ENCODE assay signal across 18 mouse cellular contexts in the genomic region with DNA sequence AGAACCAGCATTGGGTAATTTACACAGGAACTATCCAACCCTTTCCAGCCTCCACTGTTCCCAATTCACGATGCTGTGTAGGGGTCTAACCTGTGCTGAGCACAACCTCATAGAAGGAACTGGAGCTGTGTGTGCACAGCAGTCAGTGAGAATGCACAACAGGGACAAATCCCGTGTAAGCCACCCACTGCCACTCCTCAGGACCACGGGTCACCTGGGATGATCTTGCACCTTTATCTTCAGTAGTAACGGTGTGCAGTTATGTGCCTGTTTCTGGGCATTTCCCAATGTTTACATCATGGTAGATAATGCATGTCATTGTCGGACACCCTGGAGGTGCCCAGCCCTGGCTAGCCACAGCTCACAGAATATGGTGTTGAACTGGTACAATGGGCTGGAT.
"Had no signal": no experiment of that assay in that cellular context is flagged by ENCODE, and none has a peak within 500 bp of the region (broad histone marks: within the 10 kb centered on the region; RNA-seq: fewer than 3 reads in every experiment).

No protein-coding gene starts in this region.

- ATAC-seq: midbrain, embryonic 13.5 days; midbrain, embryonic 15.5 days had no signal

- H3K27ac ChIP-seq: liver, embryonic 14.5 days; midbrain, embryonic 10.5 days; midbrain, embryonic 13.5 days; midbrain, embryonic 15.5 days; neural tube, embryonic 13.5 days; neural tube, embryonic 15.5 days had no signal

- DNase-seq: lung, adult 18-20 months; lung, embryonic 14.5 days; lung, postnatal 10 days; lung, postnatal 4 days; retina, postnatal 1 day; right cerebral cortex, adult 18-20 months; right cerebral cortex, postnatal 25 days; right cerebral cortex, postnatal 4 days; spleen, adult 18-20 months; thymus, adult 18-20 months; thymus, postnatal 14 days; thymus, postnatal 36 days had no signal

- H3K9ac ChIP-seq: liver, embryonic 14.5 days; lung, embryonic 14.5 days; midbrain, embryonic 13.5 days; midbrain, embryonic 15.5 days; neural tube, embryonic 13.5 days; neural tube, embryonic 15.5 days had no signal

- H3K4me2 ChIP-seq: lung, embryonic 14.5 days; midbrain, embryonic 13.5 days; midbrain, embryonic 15.5 days; neural tube, embryonic 13.5 days; neural tube, embryonic 15.5 days had no signal

- H3K27me3 ChIP-seq: midbrain, embryonic 13.5 days; midbrain, embryonic 15.5 days; neural tube, embryonic 13.5 days; neural tube, embryonic 15.5 days had no signal

- H3K4me1 ChIP-seq: midbrain, embryonic 10.5 days; midbrain, embryonic 13.5 days; midbrain, embryonic 15.5 days; neural tube, embryonic 13.5 days; neural tube, embryonic 15.5 days had no signal

- H3K9me3 ChIP-seq: midbrain, embryonic 10.5 days; midbrain, embryonic 13.5 days; midbrain, embryonic 15.5 days; neural tube, embryonic 13.5 days; neural tube, embryonic 15.5 days had no signal

- H3K4me3 ChIP-seq: midbrain, embryonic 10.5 days; midbrain, embryonic 13.5 days; midbrain, embryonic 15.5 days; neural tube, embryonic 13.5 days; neural tube, embryonic 15.5 days had no signal
